Mouse (Mus musculus): Measurements from ENCODE around the gene Shroom3. TPM values are rescaled to one million over a fixed set of nuclear protein-coding genes. Genes with fewer than 3 reads are reported as not detected.

Gene Shroom3
- total and polyA plus RNA-seq, 3 experiments: not detected

DNA sequence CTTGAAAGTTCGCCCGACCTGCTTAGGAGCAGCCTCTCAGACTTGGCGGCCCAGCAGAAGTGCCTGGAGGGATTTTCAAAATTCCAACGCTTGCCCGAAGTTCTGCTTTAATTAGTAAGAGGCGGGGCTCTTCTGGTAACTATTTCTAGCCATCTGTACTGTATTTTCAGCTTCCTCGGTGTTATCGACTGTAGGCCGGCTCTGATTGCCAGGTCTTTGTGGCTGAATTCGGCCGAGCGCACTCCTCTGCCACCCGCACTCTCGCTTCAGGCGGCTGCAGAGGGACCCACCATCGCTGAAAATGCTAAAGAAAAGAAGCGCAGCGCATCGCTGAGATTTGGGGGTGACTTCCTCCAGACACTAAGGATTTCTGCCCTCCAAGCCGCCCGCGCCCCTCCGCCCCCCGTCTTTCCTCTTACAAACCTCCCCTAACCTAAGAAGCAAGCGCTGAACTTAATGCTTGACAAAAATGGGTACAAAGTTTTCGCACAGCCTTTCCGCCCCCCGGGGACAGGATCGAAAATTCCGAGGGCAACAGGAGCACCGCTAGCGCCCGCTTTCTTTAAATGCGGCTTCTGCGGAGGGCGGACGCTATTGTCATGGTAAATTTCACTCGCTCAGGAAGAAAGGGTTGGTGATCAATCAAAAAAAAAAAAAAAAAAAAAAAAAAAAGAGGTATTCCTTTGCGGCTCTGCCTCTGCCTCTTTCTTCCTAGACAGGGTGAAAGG, 450 bp upstream of the Shroom3 start:
- no peaks in the 10 kb centered on the region for H3K27me3 ChIP-seq (ENCODE audit: control insufficient read depth in 1 of 2, insufficient read depth in 2 of 2, low read length in 2 of 2)
- H3K36me3 ChIP-seq (ENCODE audit: control insufficient read depth in 1 of 2, insufficient read depth in 2 of 2, low read length in 2 of 2): no peaks in the 10 kb centered on the region
- H3K79me2 ChIP-seq (ENCODE audit: control insufficient read depth, insufficient read depth, low read length, poor library complexity): no peaks in the 10 kb centered on the region
- no peaks in the 10 kb centered on the region for H3K4me1 ChIP-seq (ENCODE audit: control insufficient read depth in 1 of 2, insufficient read depth in 2 of 2, low read length in 2 of 2)
- H3K4me3 ChIP-seq (ENCODE audit: control insufficient read depth in 1 of 2, insufficient read depth in 1 of 2, low read depth in 2 of 2, low read length in 2 of 2): no peak overlapping the region
- H3K9me3 ChIP-seq (replicated peaks; ENCODE audit: insufficient read depth, low read length): no peaks in the 10 kb centered on the region
- H3K27ac ChIP-seq (ENCODE audit: control insufficient read depth, low read depth, low read length): no peak overlapping the region
- DNase-seq (ENCODE audit: low read depth, low spot score): no peak
- TF ChIP-seq ZC3H11A (IDR thresholded peaks at IDR 0.05; ENCODE audit: low read depth, low read length) (no peak), SIN3A (IDR thresholded peaks at IDR 0.05; ENCODE audit: low read length) (no peak), USF1 (IDR thresholded peaks at IDR 0.05; ENCODE audit: low read depth, low read length) (no peak), SMC3 (IDR thresholded peaks at IDR 0.05; ENCODE audit: low read depth, low read length) (no peak), MAX (IDR thresholded peaks at IDR 0.05; ENCODE audit: low read length) (no peak), KAT2A (conservative IDR thresholded peaks at IDR 0.05; ENCODE audit: low read depth, low read length) (no peak), EP300 (IDR thresholded peaks at IDR 0.05; ENCODE audit: low read depth in 1 of 2, low read length in 2 of 2) (no peak), BHLHE40 (IDR thresholded peaks at IDR 0.05; ENCODE audit: borderline replicate concordance, low read depth, low read length) (no peak), JUND (IDR thresholded peaks at IDR 0.05; ENCODE audit: low read depth, low read length) (no peak), NELFE (IDR thresholded peaks at IDR 0.05; ENCODE audit: low read depth, low read length) (no peak), NRF1 (IDR thresholded peaks at IDR 0.05; ENCODE audit: insufficient read depth, low read depth, low read length, poor library complexity, severe bottlenecking) (no peak), RCOR1 (IDR thresholded peaks at IDR 0.05; ENCODE audit: low read depth, low read length) (no peak), ETS1 (IDR thresholded peaks at IDR 0.05; ENCODE audit: low read depth, low read length) (no peak), MEF2A (IDR thresholded peaks at IDR 0.05; ENCODE audit: extremely low read depth, insufficient replicate concordance, low read depth, low read length, poor library complexity, severe bottlenecking) (no peak), CHD1 (IDR thresholded peaks at IDR 0.05; ENCODE audit: low read depth, low read length) (no peak), POLR2AphosphoS2 (IDR thresholded peaks at IDR 0.05; ENCODE audit: low read length) (no peak), USF2 (IDR thresholded peaks at IDR 0.05; ENCODE audit: borderline replicate concordance in 1 of 2, insufficient read depth in 1 of 2, low read depth in 1 of 2, low read length in 2 of 2) (no peak), CTCF (IDR thresholded peaks at IDR 0.05 in 2 of 3, conservative IDR thresholded peaks at IDR 0.05 in 1 of 3; ENCODE audit: control insufficient read depth in 1 of 3, insufficient read depth in 1 of 3, low read depth in 2 of 3, low read length in 3 of 3, poor library complexity in 1 of 3, severe bottlenecking in 1 of 3) (no peak), MAZ (IDR thresholded peaks at IDR 0.05; ENCODE audit: low read depth, low read length) (no peak), RAD21 (IDR thresholded peaks at IDR 0.05; ENCODE audit: low read depth, low read length) (no peak)
- H3K9ac ChIP-seq (ENCODE audit: control insufficient read depth, low read depth, low read length, poor library complexity, severe bottlenecking): no peak overlapping the region
